Mouse (Mus musculus): ENCODE results near the gene Myo3b.
A peak's percentile ranks its signal among the peaks of the same experiment; 100 is the strongest.
"Not testable (repeated sequence)": the region's sequence is repeated elsewhere in the genome, so short reads cannot be mapped to it uniquely, and the experiment has no call there.

Myo3b gene

GRCm38 (mm10) chr2:70195418-70196248 is 156.7 kb downstream of the Myo3b start:
- no peak for DNase-seq (ENCODE audit: low spot score)

GRCm38 (mm10) chr2:70201796-70202555 is 163.1 kb downstream of the Myo3b start:
- peak; percentile 40 for DNase-seq (ENCODE audit: low spot score)

DNA sequence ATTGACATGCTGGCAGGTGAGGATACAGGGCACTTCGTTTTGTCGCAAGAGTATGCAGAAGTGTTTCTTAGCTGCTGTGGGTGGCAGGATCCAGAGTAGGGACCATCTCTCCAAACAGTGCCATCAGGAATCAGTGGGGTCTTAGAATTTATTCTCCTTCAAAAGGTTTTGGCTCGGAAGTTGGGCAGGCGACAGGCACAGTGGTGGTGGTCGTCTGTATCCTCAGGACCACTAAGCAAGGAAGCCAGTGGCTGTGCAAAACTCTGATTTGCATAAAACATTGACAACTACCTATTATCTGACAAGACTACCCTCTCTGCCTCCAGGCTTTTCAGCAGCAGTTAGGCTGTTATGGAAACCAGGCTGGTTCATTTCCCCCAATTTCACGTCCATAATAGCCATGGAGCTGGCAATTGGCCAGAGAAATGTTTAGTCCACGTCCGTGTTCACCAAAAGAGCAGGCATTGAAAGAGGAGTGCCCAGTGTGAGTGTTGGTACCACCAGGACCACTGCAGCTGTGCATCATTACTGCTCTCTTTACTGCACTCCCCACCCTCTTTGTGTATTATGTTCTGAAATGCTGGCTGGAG is 163.7 kb downstream of the Myo3b start:
- DNase-seq (ENCODE audit: low spot score) = peak; percentile 14

GRCm38 (mm10) chr2:70208411-70208810 is 169.5 kb downstream of the Myo3b start:
- no peak for DNase-seq (ENCODE audit: low spot score)

DNA sequence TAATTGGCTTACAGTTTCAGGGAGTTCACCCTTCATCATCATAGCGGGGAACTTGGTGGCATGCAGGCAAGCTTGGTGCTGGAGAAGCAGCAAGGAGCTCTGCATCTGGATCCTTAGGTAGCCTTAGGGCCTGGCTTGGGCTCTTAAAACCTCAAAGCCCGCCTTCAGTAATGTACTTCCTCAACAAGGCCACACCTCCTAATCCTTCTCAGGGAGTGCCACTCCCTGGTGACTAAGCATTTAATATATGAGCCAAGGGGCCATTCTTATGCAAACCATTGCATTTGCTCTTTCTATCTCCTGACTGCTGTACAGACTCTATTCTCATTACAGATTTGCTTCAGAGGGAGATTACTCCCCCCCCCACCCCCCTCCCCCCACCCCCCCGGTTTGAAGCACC is 170.9 kb downstream of the Myo3b start:
- DNase-seq (ENCODE audit: low spot score) = no peak

DNA sequence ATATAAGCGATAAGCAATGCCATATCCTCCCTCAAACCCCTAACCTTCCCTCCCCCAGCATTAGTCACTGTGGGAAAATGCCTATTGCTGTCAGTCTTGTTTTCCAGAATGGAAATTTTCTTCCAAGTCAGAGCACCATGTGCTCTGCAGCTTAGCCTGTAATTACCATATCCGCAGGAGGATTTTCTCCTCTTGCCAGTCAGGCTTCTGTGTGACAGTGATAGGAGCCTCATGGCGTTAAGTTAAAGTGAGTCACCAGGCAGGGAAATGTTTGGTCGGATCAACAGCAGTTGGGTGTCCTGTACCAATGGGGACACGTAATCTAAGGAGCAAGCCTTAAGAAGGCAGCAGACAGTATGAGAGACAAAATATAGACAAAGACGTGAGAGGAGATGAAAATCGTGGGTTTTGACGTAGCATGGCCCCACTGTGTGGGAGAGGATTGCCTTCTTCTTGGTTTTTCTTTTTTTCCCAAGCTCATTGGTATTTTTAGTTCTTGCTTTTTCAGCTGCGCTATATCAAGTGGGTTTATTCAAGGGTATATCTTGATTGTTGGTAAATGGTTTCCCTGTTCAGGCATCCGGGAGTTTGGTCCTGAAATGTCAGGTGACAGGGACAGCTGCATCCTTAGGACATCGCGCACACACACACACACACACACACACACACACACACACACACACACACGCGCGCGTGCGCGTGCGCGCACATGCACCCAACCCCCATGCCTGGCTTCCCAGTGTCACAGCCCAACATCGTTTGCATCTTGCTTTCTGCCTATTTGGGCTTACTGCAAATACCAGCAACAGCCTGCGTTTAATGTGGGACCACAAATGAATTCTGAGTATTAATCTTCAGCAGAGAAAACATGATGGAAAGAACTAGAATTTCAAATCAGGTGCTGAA is 171.8 kb downstream of the Myo3b start:
- DNase-seq (ENCODE audit: low spot score) = no peak

- no peak for DNase-seq (ENCODE audit: low spot score)
These were observed 175.5 kb downstream of the Myo3b start for GRCm38 (mm10) chr2:70214401-70214800.

GRCm38 (mm10) chr2:70217800-70218199 is 178.9 kb downstream of the Myo3b start:
- DNase-seq (ENCODE audit: low spot score) = no peak

- no peak for DNase-seq (ENCODE audit: low spot score)
These were observed 179.5 kb downstream of the Myo3b start for GRCm38 (mm10) chr2:70218469-70218868.

DNA sequence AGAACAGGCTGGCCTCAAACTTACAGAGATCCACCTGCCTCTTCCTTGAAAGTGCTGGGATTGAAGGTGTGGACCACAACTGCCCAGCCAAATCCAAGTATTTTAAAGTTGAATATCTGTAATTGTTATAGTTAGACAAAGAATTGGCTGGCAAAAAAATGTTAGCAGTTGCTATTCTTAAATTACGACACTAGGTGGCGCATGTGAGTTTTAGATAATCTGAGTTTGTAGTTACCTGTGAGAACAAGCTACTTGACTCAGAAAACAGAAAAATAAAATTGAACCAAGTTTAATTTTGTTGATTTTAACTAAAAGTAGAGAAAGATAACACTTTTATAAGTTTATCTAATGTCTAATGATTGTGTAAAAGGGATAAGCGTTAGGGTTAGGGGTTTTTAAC is 187.8 kb downstream of the Myo3b start:
- peak; percentile 76 for DNase-seq (ENCODE audit: low spot score)

- not testable (repeated sequence) for DNase-seq (ENCODE audit: low spot score)
These were observed 195.5 kb downstream of the Myo3b start for GRCm38 (mm10) chr2:70234450-70234849.

- DNase-seq (ENCODE audit: low spot score) = no peak
These were observed 207.1 kb downstream of the Myo3b start for GRCm38 (mm10) chr2:70245981-70246380.

- DNase-seq (ENCODE audit: low spot score) = no peak
These were observed 209.7 kb downstream of the Myo3b start for GRCm38 (mm10) chr2:70248616-70249015.

DNA sequence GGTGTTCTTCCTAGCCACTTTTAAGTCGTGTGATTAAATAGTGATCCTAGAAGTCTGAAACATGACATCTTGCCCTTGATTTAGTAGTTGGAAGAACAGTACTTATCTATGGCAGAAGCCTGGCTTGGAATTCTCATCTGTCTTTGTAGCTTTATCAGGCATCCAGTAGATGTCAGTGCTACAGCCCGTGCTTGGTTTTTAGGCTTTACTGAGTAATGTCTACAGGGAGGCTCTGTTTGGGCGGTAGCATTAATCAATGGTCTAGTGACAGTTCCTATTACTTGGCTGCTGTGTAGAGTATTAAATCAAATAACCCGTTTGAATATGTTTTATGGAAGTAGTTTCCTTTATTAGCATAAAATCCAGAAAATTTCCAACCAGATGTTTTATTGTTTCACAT is 210.9 kb downstream of the Myo3b start:
- no peak for DNase-seq (ENCODE audit: low spot score)

- no peak for DNase-seq (ENCODE audit: low spot score)
These were observed 212.3 kb downstream of the Myo3b start for GRCm38 (mm10) chr2:70251256-70251655.

DNA sequence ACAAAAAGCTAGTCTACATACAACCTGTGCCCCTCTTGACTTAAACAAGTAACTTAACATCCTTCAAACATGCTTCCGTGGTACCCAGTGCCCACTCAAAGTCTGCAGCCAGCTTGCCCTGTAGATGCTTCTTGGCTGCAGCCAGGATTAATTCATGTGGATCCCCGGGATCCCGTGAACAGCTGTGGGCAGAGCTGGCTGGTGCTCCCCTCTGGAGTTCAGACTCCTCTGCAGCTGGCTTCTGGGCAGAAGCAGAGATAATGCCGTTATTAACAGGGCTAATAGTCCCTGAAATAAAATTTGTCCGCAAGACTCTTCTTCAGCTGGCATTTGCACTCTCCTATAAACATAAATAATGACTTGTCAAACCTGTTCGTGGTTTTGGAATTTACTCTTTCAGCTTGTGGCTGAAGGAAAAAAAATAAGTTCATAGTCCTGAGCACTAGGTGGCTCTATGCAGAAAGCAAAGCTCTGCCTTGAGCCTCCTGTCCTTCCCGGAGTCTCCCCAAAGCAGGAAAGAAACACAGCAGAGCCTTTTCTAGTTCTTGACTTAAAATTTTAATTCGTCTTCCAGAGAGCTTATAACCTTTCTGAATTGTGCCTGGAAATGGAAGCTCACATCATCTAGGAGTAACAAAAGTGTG is 220.6 kb downstream of the Myo3b start:
- peak; percentile 62 for DNase-seq (ENCODE audit: low spot score)

DNA sequence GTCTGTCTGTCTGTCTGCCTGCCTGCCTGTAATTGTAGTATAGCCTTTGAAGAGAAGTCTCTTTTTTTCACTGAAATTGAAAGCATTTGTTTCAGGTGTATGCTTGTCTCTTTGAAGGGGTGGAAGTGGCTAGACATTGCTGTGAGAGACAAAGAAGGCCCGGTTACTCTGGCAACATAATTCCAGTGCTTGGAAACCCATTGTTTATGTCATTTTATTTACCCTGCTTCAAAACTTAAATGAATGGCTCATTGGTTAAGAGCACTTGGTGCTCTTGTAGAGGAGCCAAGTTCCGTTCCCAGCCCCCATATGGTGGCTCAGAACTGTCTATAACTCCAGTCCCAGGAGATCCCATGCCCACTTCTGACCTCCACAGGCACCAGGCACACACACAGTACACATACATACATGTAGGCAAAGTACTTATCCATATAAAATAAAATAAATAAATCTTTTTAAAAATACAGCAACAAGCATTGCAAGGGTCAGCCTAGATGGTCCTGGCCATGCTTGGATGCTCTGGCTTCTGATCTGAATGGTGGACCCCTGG is 221.8 kb downstream of the Myo3b start:
- no peak for DNase-seq (ENCODE audit: low spot score)

DNA sequence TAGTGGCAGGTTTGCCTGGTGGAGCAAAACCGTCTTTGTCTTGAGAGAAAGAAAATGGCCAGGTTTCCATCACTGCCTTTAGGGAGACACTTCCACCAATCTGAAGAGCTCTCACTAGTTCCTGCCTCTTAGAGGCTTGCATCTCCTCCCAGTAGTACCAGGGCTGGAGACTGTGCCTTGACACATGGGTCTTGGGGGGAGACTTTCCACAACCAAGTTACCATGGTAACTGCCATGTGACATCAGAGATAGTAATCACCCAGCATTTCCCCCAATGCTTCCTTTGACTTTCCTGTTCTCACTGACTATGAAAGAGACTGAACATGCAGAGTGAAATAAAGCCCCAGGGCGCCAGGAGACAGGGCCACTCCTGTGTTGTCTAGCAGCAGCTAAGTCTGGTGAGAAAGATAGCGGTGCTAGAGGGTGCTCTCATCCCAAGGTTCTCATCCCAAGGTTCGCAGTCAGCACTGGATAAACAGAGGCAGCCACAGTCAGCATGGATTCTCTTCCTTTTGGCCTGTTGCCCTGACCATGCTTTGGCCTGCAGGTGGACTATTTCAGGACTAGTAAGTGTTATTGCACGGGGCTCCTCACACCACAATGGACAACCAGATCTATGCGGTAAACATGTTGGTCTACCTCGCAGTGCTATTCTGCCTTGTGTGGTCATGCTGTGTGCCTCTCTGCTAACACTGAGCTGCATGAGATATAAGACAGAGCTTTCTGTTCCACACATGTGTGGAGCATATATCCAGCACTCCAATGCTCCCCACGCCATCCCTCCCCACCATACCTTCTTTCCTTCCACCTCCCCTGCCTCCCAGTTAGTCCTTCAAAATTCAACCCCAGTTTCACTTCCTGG is 223.0 kb downstream of the Myo3b start:
- DNase-seq (ENCODE audit: low spot score) = peak; percentile 27

GRCm38 (mm10) chr2:70262565-70263082 is 223.7 kb downstream of the Myo3b start:
- peak; percentile 24 for DNase-seq (ENCODE audit: low spot score)
